Mouse (Mus musculus): ENCODE results near the gene Olfr263. TPM values are rescaled to one million over a fixed set of nuclear protein-coding genes. Genes with fewer than 3 reads are reported as not detected.
A peak's percentile ranks its signal among the peaks of the same experiment; 100 is the strongest.
"Not testable (repeated sequence)": the region's sequence is repeated elsewhere in the genome, so short reads cannot be mapped to it uniquely, and the experiment has no call there.

Gene Olfr263
- not detected in 2 replicates for polyA plus RNA-seq (2012; rRNA removed)

GRCm38 (mm10) chr13:21129339-21129738 is at the start of gene Olfr263:
Olfr263 (plus strand) TSS chr13:21129639.
- not testable (repeated sequence) for DNase-seq (ENCODE audit: low spot score)

GRCm38 (mm10) chr13:21082686-21083085 is 46.8 kb upstream of the Olfr263 start:
- no peak for DNase-seq (ENCODE audit: low spot score)

- no peak for DNase-seq (ENCODE audit: low spot score)
Measured at GRCm38 (mm10) chr13:21109759-21110158, 19.7 kb upstream of the Olfr263 start.

GRCm38 (mm10) chr13:21110441-21110840 is 19.0 kb upstream of the Olfr263 start:
- no peak for DNase-seq (ENCODE audit: low spot score)

GRCm38 (mm10) chr13:21111183-21111582 is 18.3 kb upstream of the Olfr263 start, which contains the start of gene Olfr1369-ps1:
Olfr1369-ps1 (plus strand) TSS chr13:21111483.
- DNase-seq (ENCODE audit: low spot score), result not testable (repeated sequence)

GRCm38 (mm10) chr13:21114121-21114520 is 15.3 kb upstream of the Olfr263 start:
- DNase-seq (ENCODE audit: low spot score), result no peak

GRCm38 (mm10) chr13:21142421-21142820 is 13.0 kb downstream of the Olfr263 start:
- DNase-seq (ENCODE audit: low spot score), result no peak

GRCm38 (mm10) chr13:21145767-21146166 is 16.3 kb downstream of the Olfr263 start, which contains the start of gene Olfr1368:
Olfr1368 (minus strand) TSS chr13:21145867.
- no peak for DNase-seq (ENCODE audit: low spot score)

GRCm38 (mm10) chr13:21155888-21156287 is 26.4 kb downstream of the Olfr263 start:
- no peak for DNase-seq (ENCODE audit: low spot score)

- no peak for DNase-seq (ENCODE audit: low spot score)
Measured at GRCm38 (mm10) chr13:21158071-21158470, 28.6 kb downstream of the Olfr263 start.

GRCm38 (mm10) chr13:21158785-21159474 is 29.5 kb downstream of the Olfr263 start:
- no peak for DNase-seq (ENCODE audit: low spot score)

- no peak for DNase-seq (ENCODE audit: low spot score)
Measured at GRCm38 (mm10) chr13:21159475-21159819, 30.0 kb downstream of the Olfr263 start.

GRCm38 (mm10) chr13:21160041-21160511 is 30.6 kb downstream of the Olfr263 start:
- DNase-seq (ENCODE audit: low spot score), result no peak

- peak; percentile 98 for DNase-seq (ENCODE audit: low spot score)
Measured at GRCm38 (mm10) chr13:21160657-21161590, 31.5 kb downstream of the Olfr263 start.

GRCm38 (mm10) chr13:21161591-21161990 is 32.2 kb downstream of the Olfr263 start:
- DNase-seq (ENCODE audit: low spot score), result no peak

- DNase-seq (ENCODE audit: low spot score), result no peak
Measured at GRCm38 (mm10) chr13:21162591-21162990, 33.2 kb downstream of the Olfr263 start.

- no peak for DNase-seq (ENCODE audit: low spot score)
Measured at GRCm38 (mm10) chr13:21166936-21167909, 37.8 kb downstream of the Olfr263 start.

- no peak for DNase-seq (ENCODE audit: low spot score)
Measured at GRCm38 (mm10) chr13:21167910-21168300, 38.5 kb downstream of the Olfr263 start.

GRCm38 (mm10) chr13:21168371-21169011 is 39.1 kb downstream of the Olfr263 start:
- DNase-seq (ENCODE audit: low spot score), result no peak

- DNase-seq (ENCODE audit: low spot score), result no peak
Measured at GRCm38 (mm10) chr13:21169121-21169656, 39.8 kb downstream of the Olfr263 start.
